Mouse (Mus musculus) midbrain, embryonic 10.5 days (tissue): ENCODE results near the gene Dennd4a. TPM values are rescaled to one million over a fixed set of nuclear protein-coding genes. Genes with fewer than 3 reads are reported as not detected.

Experiments used
- DNase-seq: peaks from one replicate; pipeline ENCODE4 v3.0.0-alpha.2; 2017; ENCODE audit warnings: low spot score
- H3K27ac ChIP-seq: fragments of 300-500 bp; sonication (generic); replicated peaks from 2 replicates; pipeline ENCODE4 v1.5.1; 2016; ENCODE audit warnings: mild to moderate bottlenecking
- H3K27me3 ChIP-seq: fragments of 300-500 bp; sonication (generic); 2 replicates; pipeline ENCODE4 v1.6.1; 2016; ENCODE audit warnings: low read depth, mild to moderate bottlenecking; ENCODE audit not compliant: poor library complexity, severe bottlenecking
- H3K36me3 ChIP-seq: fragments of 300-500 bp; sonication (generic); 2 replicates; pipeline ENCODE4 v1.6.1; 2016; ENCODE audit warnings: mild to moderate bottlenecking, moderate library complexity
- H3K4me1 ChIP-seq: fragments of 300-500 bp; sonication (generic); 2 replicates; pipeline ENCODE4 v1.6.1; 2016
- H3K4me3 ChIP-seq: fragments of 300-500 bp; sonication (generic); 2 replicates; pipeline ENCODE4 v1.5.1; 2016; ENCODE audit warnings: mild to moderate bottlenecking, moderate library complexity
- H3K9me3 ChIP-seq: fragments of 300-500 bp; sonication (generic); replicated peaks from 2 replicates; pipeline ENCODE4 v1.6.1; 2016; ENCODE audit warnings: mild to moderate bottlenecking
- WGBS: fragments of 180-500 bp; shearing (Covaris S2); methylation state at CpG from one replicate; pipeline ENCODE4 v1.1.7; 2016; 5-methylcytosine and 5-hydroxymethylcytosine counted together
- polyA plus RNA-seq: library from polyadenylated mRNA; unstranded; fragments of >200 nt; fragmentation: Nextera tagmentation; extraction: Ambion mirVana; gene quantifications from 2 replicates; pipeline ENCODE4 v1.2.1, GENCODE M21; 2016

Dennd4a gene
- polyA plus RNA-seq, 1 experiment from 2014 or later: 6.7 TPM

DNA sequence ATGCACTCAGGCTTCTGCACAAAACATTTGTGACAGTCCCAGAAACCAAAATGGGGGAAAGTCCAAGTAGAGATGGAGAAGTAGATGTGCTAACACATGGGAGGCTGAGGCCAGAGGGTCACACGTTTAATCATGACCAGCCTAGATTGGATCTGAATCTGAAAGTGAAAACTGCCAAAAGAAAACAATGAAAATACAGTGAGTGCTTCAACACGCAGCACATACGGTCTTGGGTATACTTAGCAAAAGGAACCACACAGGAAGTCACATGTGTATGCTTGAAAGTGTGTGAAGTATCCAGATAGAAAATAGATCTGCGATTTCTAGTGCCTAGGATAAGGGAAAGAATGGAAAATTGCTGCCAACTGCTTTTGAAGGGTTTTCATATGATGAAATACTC is 103.5 kb downstream of the Dennd4a start:
- DNase-seq: no peak
- Histone ChIP-seq H3K4me3 (no peak overlapping the region), H3K4me1 (no peaks in the 10 kb centered on the region), H3K9me3 (no peaks in the 10 kb centered on the region; the same call in 1 of the 2 replicates), H3K36me3 (peaks cover 28% of the 10 kb centered on the region), H3K27me3 (no peaks in the 10 kb centered on the region), H3K27ac (no peak overlapping the region)
- 87% methylated on average over 4 of the region's 4 CpGs for WGBS

DNA sequence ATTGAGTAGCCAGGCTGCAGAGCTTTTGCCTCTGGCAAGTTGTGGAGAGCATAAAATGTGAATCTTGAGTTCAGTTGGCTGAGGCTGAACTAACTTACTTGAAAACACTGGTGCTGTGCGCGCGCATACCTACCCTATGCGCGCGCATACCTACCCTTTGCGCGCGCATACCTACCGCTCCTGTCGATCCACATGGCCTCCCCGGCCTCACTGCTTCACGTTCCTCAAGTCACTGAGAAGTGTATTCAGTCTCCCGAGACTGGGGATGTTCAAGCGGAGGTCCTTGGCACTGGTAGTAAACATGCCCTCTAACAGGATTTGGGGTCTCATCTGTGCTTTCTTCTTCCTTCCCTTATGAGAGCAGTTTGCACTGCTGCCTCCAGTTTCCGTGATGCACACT is 107.4 kb downstream of the Dennd4a start:
- Histone ChIP-seq H3K36me3 (peaks cover 6% of the 10 kb centered on the region), H3K4me1 (no peaks in the 10 kb centered on the region), H3K4me3 (peak overlapping the region; percentile 46), H3K27me3 (no peaks in the 10 kb centered on the region), H3K9me3 (no peaks in the 10 kb centered on the region; the same call in 1 of the 2 replicates), H3K27ac (peak overlapping the region; percentile 57; the same call in 1 of the 2 replicates)
- 31% methylated on average over 16 of the region's 16 CpGs for WGBS
- peak; percentile 53 for DNase-seq

DNA sequence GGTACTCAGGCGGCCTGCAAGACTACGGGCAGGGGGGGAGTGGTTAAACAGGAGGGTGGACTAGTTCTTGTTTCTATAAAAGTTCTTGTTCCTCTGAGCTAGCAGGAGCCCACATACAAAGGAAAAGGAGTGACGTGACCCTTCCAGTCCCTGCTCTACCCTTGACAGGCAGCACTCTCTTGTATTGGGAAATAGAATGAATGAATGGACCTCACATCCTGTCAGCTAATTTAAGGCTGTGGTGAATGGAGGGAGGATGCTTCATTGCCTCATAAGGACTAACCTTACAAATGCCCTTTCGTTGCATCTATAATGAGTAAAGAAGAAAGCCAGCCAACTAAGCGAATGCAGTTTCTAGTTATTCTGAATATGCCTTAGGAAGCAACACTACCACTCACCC is 114.6 kb downstream of the Dennd4a start:
- 71% methylated on average over 5 of the region's 5 CpGs for WGBS
- no peak for DNase-seq

DNA sequence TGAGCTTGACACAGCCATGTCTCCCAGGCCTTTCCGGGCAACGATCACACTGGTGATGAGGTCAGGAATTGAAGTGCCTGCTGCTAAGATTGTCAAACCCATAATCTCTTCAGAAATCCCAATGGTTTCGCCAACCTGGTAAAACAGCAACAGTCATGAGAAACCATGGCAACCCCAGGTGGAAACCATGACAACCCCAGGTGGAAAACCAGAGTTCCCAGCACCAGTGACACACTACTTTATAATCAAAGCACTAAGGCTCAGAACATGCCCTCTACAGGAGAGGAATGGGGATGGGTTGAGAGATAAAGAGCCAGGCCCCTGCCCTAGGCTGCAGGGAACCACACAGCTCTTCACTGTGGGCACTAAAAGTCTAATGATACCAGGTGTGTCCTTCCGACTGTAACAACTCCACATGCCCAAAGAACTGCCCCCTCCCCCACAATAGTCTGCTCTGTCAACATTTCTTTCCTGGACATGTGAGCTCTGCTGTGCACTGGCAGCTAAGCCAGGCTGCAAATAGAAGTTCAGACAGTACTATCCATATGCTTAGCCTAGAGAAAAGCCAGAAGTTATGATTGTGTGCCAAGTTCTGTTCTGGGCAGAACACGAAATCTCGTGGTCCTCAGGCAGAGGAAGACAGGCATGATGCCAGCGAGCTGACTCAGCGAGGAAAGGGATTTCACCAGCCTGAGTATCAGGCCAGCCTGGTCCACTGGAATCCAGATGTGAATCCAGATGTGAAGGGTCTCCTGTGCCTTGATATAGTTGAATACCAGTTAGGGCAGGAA is 115.3 kb downstream of the Dennd4a start:
- Histone ChIP-seq H3K36me3 (no peaks in the 10 kb centered on the region), H3K9me3 (no peaks in the 10 kb centered on the region), H3K4me3 (no peak overlapping the region), H3K27ac (no peak overlapping the region), H3K4me1 (no peaks in the 10 kb centered on the region), H3K27me3 (no peaks in the 10 kb centered on the region)
- 88% methylated on average over 8 of the region's 8 CpGs for WGBS
- DNase-seq: no peak

More for the DNA sequence above, 114.6 kb downstream of the Dennd4a start:
- Histone ChIP-seq H3K4me3 (no peak overlapping the region), H3K4me1 (no peaks in the 10 kb centered on the region), H3K36me3 (no peaks in the 10 kb centered on the region), H3K27ac (no peak overlapping the region), H3K9me3 (no peaks in the 10 kb centered on the region), H3K27me3 (no peaks in the 10 kb centered on the region)

DNA sequence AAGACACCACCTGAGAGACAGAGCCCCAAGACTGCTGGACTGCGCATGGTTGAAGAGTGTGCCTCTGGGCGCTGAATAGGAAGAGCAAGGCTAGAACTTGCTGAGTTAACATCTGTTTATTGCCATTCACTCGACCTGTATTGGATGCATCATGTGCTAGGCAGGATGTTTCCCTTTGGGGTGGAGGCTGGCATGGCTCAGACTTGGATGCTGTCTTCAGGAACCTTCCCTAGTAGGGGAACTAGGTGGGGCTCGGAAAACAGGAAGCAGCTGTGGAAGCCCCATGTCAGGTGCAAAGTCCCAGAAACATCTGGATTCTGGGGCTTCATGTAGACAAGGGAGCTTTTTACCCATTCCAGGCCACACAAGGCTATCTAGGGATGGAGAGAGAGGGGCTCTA is 119.1 kb downstream of the Dennd4a start:
- Histone ChIP-seq H3K4me1 (peaks cover 13% of the 10 kb centered on the region), H3K36me3 (no peaks in the 10 kb centered on the region), H3K27ac (no peak overlapping the region), H3K27me3 (no peaks in the 10 kb centered on the region), H3K9me3 (no peaks in the 10 kb centered on the region), H3K4me3 (no peak overlapping the region)
- DNase-seq: no peak
- WGBS: 87% methylated on average over 4 of the region's 4 CpGs

DNA sequence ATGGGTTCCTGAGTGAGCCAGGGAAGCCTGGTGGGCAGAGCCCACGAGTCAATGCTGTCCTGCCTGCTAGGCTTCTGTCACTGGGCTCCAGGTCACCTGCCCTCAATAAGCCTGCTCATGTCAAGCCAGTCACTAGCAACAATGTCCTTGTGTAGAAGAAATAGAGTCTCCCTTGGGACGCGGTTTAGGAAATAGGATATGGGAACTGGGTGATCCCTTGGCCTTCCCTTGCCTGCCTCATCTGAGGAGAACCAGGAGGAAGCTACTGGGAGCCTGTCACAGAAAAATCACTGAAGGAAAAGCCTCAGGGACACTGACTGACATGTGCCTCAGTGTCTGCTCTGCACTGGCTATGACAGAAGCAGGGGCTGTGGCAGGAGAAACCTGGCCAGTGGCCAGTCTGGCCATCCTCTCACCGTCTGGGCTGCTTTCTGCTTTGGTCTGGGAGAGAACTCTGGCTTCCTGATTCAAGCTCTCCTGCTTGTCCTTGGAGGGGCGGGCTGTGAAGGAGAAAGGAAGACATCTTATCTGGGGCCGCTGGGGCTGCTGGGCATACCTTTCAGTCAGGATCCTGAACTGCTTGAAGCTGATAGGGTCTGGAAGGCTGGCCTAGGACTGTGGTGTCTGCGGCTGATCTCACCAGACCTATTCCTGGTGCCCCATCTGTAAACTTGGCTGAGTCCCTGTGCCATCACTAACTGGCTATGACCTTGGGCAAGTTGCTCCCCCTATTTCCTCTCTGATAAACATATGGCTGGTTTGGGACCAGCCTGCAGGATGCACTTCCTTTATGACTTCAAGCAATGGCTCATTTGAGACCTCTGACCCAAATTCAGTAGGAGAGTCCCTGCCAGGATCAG is 120.8 kb downstream of the Dennd4a start:
- Histone ChIP-seq H3K27me3 (peaks cover 7% of the 10 kb centered on the region; the same call in 1 of the 2 replicates), H3K9me3 (no peaks in the 10 kb centered on the region), H3K4me3 (no peak overlapping the region), H3K27ac (no peak overlapping the region), H3K36me3 (no peaks in the 10 kb centered on the region), H3K4me1 (peaks cover 20% of the 10 kb centered on the region)
- WGBS: 79% methylated on average over 7 of the region's 7 CpGs
- DNase-seq: no peak

DNA sequence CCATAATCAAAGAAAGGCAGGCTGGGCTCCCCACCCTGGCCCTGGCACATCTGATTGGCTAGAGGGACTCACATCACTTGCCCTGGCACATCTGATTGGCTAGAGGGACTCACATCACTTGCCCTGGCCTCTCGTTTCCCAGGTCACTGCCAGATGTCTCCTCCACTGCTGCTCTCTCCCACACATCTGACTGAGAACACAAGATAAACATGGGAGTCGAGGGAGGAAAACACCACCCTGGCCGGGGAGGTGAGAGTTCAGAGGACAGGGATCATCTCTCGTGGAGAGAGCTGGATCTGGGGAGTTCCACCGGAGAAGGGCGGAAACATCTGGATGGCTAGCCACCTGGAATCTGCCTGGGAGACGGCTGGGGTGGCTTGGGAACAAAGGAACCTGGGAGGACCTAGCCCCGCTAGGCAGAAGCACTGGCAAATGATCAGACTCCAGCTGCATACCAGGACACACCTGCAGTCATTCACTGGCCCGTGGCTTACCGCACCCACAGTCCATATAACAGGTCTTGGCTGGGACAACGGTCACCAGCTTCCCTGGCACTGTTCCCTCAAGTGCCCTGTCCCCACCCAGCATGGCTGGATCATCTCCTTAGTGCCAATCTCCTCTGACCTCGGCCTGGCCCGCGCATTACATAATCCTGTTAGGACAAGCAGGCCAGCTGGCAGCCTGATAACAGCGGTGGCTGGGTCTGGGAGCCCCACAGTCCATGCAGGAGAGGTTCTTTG is 123.0 kb downstream of the Dennd4a start:
- no peaks in the 10 kb centered on the region for H3K36me3 ChIP-seq
- WGBS: 66% methylated on average over 15 of the region's 15 CpGs
- peaks cover 20% of the 10 kb centered on the region for H3K4me1 ChIP-seq
- peaks cover 7% of the 10 kb centered on the region; the same call in 1 of the 2 replicates for H3K27me3 ChIP-seq
- H3K27ac ChIP-seq: peak overlapping the region; percentile 77
- peak overlapping the region; percentile 16; the same call in 1 of the 2 replicates for H3K4me3 ChIP-seq
- peak; percentile 33 for DNase-seq
- H3K9me3 ChIP-seq: no peaks in the 10 kb centered on the region

DNA sequence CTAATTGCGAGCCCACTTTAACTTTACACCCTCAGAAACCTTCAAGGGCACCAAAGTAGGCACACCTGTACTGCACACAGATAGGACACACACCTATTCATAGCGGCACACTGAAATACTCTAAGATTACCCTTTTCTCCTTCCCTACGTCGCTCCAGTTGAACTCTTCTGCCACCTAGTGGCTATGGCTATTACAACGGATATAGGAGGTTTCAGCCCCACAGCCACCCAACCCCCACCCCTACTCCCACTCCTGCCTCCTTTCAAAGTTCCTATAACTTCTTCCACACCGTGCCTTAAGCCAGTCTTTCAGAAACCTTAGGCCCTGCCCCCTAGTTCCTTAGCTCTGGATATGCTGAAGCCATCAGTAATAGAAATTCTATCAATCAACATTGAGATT is 125.4 kb downstream of the Dennd4a start:
- H3K27me3 ChIP-seq: peaks cover 7% of the 10 kb centered on the region; the same call in 1 of the 2 replicates
- no peaks in the 10 kb centered on the region for H3K9me3 ChIP-seq
- no peak overlapping the region for H3K4me3 ChIP-seq
- no peak overlapping the region for H3K27ac ChIP-seq
- peaks cover 20% of the 10 kb centered on the region for H3K4me1 ChIP-seq
- WGBS: 4% methylated on average over 6 of the region's 6 CpGs
- DNase-seq: peak; percentile 54
- H3K36me3 ChIP-seq: no peaks in the 10 kb centered on the region

DNA sequence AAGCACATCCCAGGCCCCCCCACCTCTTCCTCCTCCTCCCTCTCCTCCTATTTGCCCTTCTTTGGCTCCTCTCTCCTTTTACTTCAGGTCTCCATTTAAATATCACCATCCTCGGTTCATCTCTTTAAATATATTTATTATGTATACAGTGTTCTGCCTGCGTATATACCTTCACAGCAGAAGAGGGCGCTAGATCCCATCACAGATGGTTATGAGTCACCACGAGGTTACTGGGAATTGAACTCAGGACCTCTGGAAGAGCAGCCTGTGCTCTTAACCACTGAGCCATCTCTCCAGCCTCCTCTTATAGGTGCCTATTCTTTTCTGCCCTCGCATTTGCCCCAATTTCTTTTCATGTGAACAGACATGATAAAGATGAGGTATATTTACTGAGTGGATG is 126.4 kb downstream of the Dennd4a start:
- no peak for DNase-seq
- Histone ChIP-seq H3K36me3 (no peaks in the 10 kb centered on the region), H3K27ac (no peak overlapping the region), H3K4me1 (peaks cover 20% of the 10 kb centered on the region), H3K27me3 (peaks cover 12% of the 10 kb centered on the region; the same call in 1 of the 2 replicates), H3K9me3 (no peaks in the 10 kb centered on the region), H3K4me3 (no peak overlapping the region)
- WGBS: 60% methylated on average over 5 of the region's 5 CpGs

DNA sequence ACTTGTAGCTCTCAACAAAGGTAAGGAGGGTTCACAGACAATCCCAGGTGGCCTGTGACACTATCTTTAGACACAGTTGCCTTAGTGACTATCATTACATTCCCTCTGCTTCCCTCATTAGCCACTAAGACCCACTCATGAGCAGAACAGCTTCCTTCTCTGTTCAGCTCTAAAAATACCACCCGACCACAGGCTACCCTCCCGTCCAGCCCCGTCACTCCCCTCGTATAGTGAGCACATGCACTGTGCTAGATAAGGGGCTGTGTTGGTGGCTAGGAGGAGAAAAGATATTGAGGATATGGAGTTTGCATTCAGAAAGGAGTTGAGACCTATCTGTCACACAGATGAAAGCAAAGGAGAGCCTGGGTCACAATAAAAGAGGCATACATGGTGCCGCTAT is 127.4 kb downstream of the Dennd4a start:
- Histone ChIP-seq H3K9me3 (no peaks in the 10 kb centered on the region), H3K27me3 (peaks cover 22% of the 10 kb centered on the region), H3K4me1 (peaks cover 19% of the 10 kb centered on the region), H3K36me3 (no peaks in the 10 kb centered on the region), H3K4me3 (no peak overlapping the region), H3K27ac (no peak overlapping the region)
- WGBS: 87% methylated on average over 5 of the region's 5 CpGs
- DNase-seq: no peak

DNA sequence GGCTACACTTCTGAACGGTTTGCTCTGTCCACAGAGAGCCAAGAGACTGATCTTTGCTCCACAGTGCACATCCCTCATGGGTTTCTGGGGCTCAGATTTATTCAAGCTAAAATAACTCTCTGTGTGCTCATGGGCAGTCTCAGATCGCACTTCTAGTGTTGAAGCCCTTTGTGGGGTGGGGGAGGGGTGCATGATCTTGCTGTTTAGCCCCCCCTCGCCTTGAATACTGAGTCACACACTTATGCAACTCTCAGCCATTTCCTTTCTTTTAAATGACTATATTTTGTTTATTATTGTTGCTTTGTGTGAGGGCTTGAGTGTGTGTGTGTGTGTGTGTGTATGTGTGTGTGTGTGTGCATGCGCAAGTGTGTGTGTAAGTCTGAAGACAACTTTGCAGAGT is 128.1 kb downstream of the Dennd4a start:
- no peak overlapping the region for H3K27ac ChIP-seq
- DNase-seq: no peak
- H3K9me3 ChIP-seq: no peaks in the 10 kb centered on the region
- H3K4me3 ChIP-seq: no peak overlapping the region
- H3K27me3 ChIP-seq: peaks cover 29% of the 10 kb centered on the region
- 60% methylated on average over 4 of the region's 4 CpGs for WGBS
- H3K4me1 ChIP-seq: peaks cover 15% of the 10 kb centered on the region
- H3K36me3 ChIP-seq: no peaks in the 10 kb centered on the region

DNA sequence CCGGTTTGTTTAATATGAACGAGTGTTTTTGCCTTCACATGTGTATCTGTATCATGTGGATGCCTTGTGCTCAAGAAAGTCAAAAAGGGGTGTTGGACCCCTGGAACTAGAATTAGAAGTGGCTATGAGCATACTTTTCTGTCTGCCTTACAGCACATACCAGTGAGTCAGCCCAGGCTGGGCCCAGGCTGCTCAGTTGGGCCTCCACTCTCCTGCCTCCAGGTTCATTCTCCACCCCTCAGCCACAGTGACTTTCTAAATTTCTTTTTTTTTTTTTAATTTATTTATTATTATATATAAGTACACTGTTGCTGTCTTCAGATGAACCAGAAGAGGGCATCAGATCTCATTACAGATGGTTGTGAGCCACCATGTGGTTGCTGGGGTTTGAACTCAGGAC is 128.7 kb downstream of the Dennd4a start:
- Histone ChIP-seq H3K27ac (no peak overlapping the region), H3K36me3 (no peaks in the 10 kb centered on the region), H3K9me3 (no peaks in the 10 kb centered on the region), H3K27me3 (peaks cover 34% of the 10 kb centered on the region), H3K4me1 (peaks cover 11% of the 10 kb centered on the region), H3K4me3 (no peak overlapping the region)
- no peak for DNase-seq
- 87% methylated on average over 2 of the region's 2 CpGs for WGBS
